In the genomic region with DNA sequence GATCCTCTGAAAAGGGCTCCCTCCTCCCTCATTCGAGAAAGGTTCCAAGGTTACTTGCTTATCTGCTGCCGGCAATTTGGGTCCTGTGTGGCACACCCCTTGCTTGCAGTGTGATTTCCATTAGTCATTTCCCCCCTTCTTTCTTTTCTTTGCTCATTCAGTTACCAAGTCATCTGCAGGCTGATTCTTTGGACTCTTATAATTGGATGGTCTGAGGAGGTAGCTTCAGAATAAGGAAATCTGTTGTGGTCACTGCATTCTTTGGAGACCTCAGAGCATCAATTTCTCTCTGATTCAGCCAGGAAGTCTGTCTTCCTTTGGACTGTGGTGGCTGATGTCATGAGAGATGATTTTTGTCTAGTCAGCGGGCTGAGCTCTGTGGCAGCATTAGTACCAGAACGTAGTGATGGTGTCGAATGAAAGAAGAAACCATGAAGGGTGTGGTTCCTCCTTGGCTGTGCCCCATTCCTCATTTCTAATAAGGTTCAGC, we compare ENCODE assay signal across 16 mouse cellular contexts.
DNase-seq lines count a peak whose midpoint lies in the region; ATAC-seq and TF ChIP-seq lines count a peak whose summit lies in the region.
"Had no signal": no experiment of that assay in that cellular context is flagged by ENCODE, and none has a peak within 500 bp of the region (broad histone marks: within the 10 kb centered on the region; RNA-seq: fewer than 3 reads in every experiment).

No protein-coding gene starts in this region.

- no peaks in the 10 kb centered on the region for H3K79me2 ChIP-seq in myocyte (ENCODE audit: control insufficient read depth, insufficient read depth)

- H3K27ac ChIP-seq in heart, embryonic 12.5 days (ENCODE audit: poor library complexity, severe bottlenecking), result no peak overlapping the region
- H3K27ac ChIP-seq in ES-E14 (ENCODE audit: insufficient read depth, low read depth, low read length, poor library complexity, severe bottlenecking), result no peak overlapping the region
- H3K27ac ChIP-seq: embryonic facial prominence, embryonic 13.5 days; left cerebral cortex, adult 2 months had no signal

- H3K4me1 ChIP-seq in heart, embryonic 12.5 days (replicated peaks), result no peaks in the 10 kb centered on the region
- H3K4me1 ChIP-seq in ES-E14 (ENCODE audit: control insufficient read depth in 2 of 2, insufficient read depth in 2 of 2, low read length in 2 of 2, poor library complexity in 1 of 2), result peaks cover 0 to 6% of the 10 kb centered on the region in 2 experiments; a peak in 1 of 4 replicates
- H3K4me1 ChIP-seq: embryonic facial prominence, embryonic 13.5 days had no signal

- no peak for TF ChIP-seq POLR2A in myocyte (IDR thresholded peaks at IDR 0.05; ENCODE audit: insufficient read length, low read depth)

- no peak for DNase-seq in heart, postnatal 14 days
- no peak for DNase-seq in ES-E14 (ENCODE audit: low read depth, low spot score)
- DNase-seq in induced T-regulatory cell, adult 2 months (ENCODE audit: low read depth), result peak; percentile 80
- no peak for DNase-seq in lung, postnatal 14 days
- no peak for DNase-seq in right cerebral cortex, postnatal 10 days (ENCODE audit: low spot score in 2 of 2)
- no peak for DNase-seq in left cerebral cortex, postnatal 36 days (ENCODE audit: low spot score in 2 of 2)
- DNase-seq: adrenal gland, postnatal 36 days; cerebellum, adult 9-10 months; kidney, adult 8-10 months; lung, embryonic 14.5 days; thymus, postnatal 36 days had no signal

- in situ Hi-C loops in ES-E14 (cut with MboI; ENCODE audit: low sequenced_read_pairs in 2 of 2, unreplicated experiment in 2 of 2), result no loop called here

- H3K9ac ChIP-seq in heart, embryonic 12.5 days, result no peak overlapping the region
- no peak overlapping the region for H3K9ac ChIP-seq in ES-E14 (ENCODE audit: insufficient read depth, low read depth, low read length, poor library complexity, severe bottlenecking)
- H3K9ac ChIP-seq: embryonic facial prominence, embryonic 13.5 days; lung, embryonic 14.5 days had no signal

- no peak overlapping the region for H3K4me2 ChIP-seq in heart, embryonic 12.5 days
- peak overlapping the region; percentile 35 for H3K4me2 ChIP-seq in myocyte (ENCODE audit: low read depth)
- H3K4me2 ChIP-seq: embryonic facial prominence, embryonic 13.5 days; lung, embryonic 14.5 days had no signal

- no peak overlapping the region for H3K4me3 ChIP-seq in heart, embryonic 12.5 days
- H3K4me3 ChIP-seq in ES-E14 (ENCODE audit: insufficient read depth in 1 of 2, low read depth in 1 of 2, low read length in 2 of 2, poor library complexity in 1 of 2, severe bottlenecking in 1 of 2) (no peak overlapping the region), myocyte (peak overlapping the region; percentile 2)
- H3K4me3 ChIP-seq: embryonic facial prominence, embryonic 13.5 days; left cerebral cortex, adult 2 months had no signal

- intact Hi-C loops in heart, postnatal 14 days (cut with DNase I), result loop anchor here (5.0 kb wide), 1 partner anchor 52 kb away; no protein-coding TSS in a partner anchor
- intact Hi-C loops in left cerebral cortex, postnatal 36 days (cut with DNase I), result no loop called here

- ATAC-seq in heart, embryonic 12.5 days (ENCODE audit: insufficient number of reproducible peaks, low FRiP score), result 0 out of 2 replicates have a peak, but pooled peaks have one; percentile 11
- ATAC-seq: midbrain, embryonic 16.5 days had no signal

- H3K9me3 ChIP-seq in heart, embryonic 12.5 days (replicated peaks), result peaks cover 3% of the 10 kb centered on the region; the same call in 1 of the 2 replicates
- H3K9me3 ChIP-seq in ES-E14 (ENCODE audit: control insufficient read depth, insufficient read depth, low read depth, low read length), result no peaks in the 10 kb centered on the region
- H3K9me3 ChIP-seq: embryonic facial prominence, embryonic 13.5 days had no signal

- H3ac ChIP-seq in myocyte (ENCODE audit: control insufficient read depth, insufficient read length), result no peak overlapping the region

- H3K36me3 ChIP-seq in heart, embryonic 12.5 days, result no peaks in the 10 kb centered on the region
- H3K36me3 ChIP-seq in ES-E14 (ENCODE audit: control insufficient read depth, insufficient read depth, low read length, poor library complexity, severe bottlenecking) (no peaks in the 10 kb centered on the region), myocyte (ENCODE audit: control insufficient read depth, insufficient read depth) (no peaks in the 10 kb centered on the region)
- H3K36me3 ChIP-seq: embryonic facial prominence, embryonic 13.5 days had no signal

- no peaks in the 10 kb centered on the region for H3K27me3 ChIP-seq in heart, embryonic 12.5 days (replicated peaks)
- H3K27me3 ChIP-seq in myocyte (ENCODE audit: control insufficient read depth, insufficient read depth, insufficient read length), result no peaks in the 10 kb centered on the region
- H3K27me3 ChIP-seq: embryonic facial prominence, embryonic 13.5 days had no signal

- WGBS in heart, embryonic 12.5 days, result 68% methylated on average over 5 of the region's 5 CpGs

TF ChIP-seq in ES-E14, 5 proteins besides CTCF, POLR2A, EP300 and RAD21:
- TF ChIP-seq CHD2 (IDR thresholded peaks at IDR 0.05; ENCODE audit: low read depth, low read length) (no peak), ZNF384 (IDR thresholded peaks at IDR 0.05; ENCODE audit: low read depth, low read length) (no peak), MAFK (IDR thresholded peaks at IDR 0.05; ENCODE audit: insufficient read depth, low read depth, low read length) (0 out of 2 replicates have a peak, but pooled peaks have one; percentile 6), ZC3H11A (IDR thresholded peaks at IDR 0.05; ENCODE audit: borderline replicate concordance, low read depth, low read length) (no peak)

TF ChIP-seq in myocyte, 11 proteins besides CTCF, POLR2A, EP300 and RAD21:
- TF ChIP-seq POLR2AphosphoS2 (IDR thresholded peaks at IDR 0.05; ENCODE audit: insufficient read length, low read depth) (no peak), REST (IDR thresholded peaks at IDR 0.05; ENCODE audit: insufficient read depth, insufficient read length) (no peak), MAX (IDR thresholded peaks at IDR 0.05; ENCODE audit: low read depth) (no peak), MYOD1 (IDR thresholded peaks at IDR 0.05; ENCODE audit: control insufficient read depth in 1 of 3, insufficient read length in 2 of 3, low read depth in 2 of 3) (no peak), CEBPB (IDR thresholded peaks at IDR 0.05; ENCODE audit: insufficient read depth, poor library complexity, severe bottlenecking) (no peak), E2F4 (IDR thresholded peaks at IDR 0.05; ENCODE audit: insufficient read depth) (no peak), TCF3 (IDR thresholded peaks at IDR 0.05; ENCODE audit: insufficient read length, low read depth) (no peak)
TF ChIP-seq in myocyte: peak in this region for 0.
